Mouse (Mus musculus): ENCODE results near the gene Ghrhr. TPM values are rescaled to one million over a fixed set of nuclear protein-coding genes. Genes with fewer than 3 reads are reported as not detected.

The Ghrhr gene
- total RNA-seq, 2 experiments from 2014 or later: not detected

DNA sequence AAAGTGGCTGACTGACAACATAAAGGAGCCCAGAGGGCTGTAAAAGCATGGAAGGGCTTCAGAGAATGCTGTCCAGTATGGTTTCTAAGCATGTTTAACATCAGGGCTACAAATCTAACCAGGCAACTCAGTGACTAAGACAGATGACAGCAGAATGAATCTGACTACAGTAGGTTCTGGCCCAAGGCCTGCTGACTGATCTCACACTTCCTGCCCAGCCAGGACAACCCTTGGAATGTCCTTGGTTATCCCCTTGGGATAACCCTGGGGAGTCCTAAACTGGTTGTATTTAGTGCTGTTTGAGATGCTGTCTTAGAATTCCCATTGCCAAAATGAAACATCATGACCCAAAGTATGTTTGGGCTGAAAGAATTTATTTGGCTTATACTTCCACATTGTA is 56.0 kb downstream of the Ghrhr start:
- no peak for DNase-seq
- intact Hi-C loops (cut with DNase I): no loop called here

DNA sequence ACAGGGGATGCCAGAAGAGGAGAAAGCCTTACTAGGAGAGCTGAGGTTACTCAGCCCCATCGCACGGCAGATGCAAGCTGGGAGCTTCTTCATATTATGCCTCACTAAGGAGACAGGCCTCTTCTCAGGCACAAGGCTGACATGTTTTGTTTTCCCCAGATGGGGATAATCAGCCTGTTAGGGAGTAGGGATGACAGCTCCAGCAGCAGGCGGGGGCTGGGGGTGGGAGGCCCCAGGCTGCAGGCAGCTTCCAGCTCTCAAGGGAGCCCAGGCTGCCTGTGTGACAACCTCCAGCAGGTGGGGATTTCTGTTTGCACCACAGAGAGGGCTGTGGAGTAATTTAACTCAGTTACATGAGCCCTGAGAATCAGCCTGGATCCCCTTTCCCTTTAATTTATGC is 58.3 kb downstream of the Ghrhr start:
- DNase-seq: peak; percentile 59 to 65
- intact Hi-C loops (cut with DNase I): no loop called here

DNA sequence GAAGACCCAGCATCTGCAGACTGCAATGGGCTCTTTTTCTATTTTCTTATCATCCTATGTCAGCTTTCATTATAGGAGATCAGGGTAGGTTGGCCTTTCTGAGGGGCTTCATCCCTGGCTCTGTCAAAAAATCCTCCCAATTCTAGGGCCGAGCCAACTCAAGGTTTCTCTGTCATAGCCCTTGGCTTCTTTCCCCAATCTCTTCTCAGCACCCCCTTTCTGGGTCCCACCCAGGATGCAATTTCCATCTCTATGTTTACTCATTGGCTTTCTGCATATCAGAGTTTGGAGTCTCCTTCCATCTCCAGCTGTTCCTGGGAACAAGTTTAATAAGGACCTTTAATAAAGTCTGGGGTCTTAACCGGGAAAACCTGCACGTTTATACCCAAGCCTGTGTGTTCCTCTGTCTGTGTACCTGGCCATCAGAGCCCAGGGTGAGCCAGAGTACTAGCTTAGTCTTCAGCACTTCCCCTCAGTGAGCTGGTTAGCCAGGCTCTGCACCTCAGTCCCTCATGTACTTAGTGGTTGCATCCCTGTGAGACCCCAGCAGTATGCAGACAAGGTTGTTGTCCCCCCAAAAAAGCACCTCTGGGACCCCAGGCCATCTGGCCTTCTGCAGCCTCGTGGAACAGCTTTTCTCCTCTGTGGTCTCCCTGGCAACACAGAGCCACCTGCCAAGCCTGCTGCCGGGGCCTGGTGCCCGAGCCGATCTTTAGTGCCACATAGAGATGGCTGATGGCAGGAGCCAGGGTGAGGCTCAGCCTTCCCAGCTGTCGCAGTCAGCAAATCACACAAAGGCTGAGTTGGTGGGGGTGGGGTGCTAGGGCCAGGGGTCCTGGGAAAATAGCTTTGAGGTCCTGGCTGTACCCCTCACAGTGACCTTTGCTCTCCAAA is 59.4 kb downstream of the Ghrhr start:
- intact Hi-C loops (cut with DNase I): loop anchor here (5.0 kb wide), 1 partner anchor 33 kb away; no protein-coding TSS in a partner anchor
- no peak for DNase-seq

DNA sequence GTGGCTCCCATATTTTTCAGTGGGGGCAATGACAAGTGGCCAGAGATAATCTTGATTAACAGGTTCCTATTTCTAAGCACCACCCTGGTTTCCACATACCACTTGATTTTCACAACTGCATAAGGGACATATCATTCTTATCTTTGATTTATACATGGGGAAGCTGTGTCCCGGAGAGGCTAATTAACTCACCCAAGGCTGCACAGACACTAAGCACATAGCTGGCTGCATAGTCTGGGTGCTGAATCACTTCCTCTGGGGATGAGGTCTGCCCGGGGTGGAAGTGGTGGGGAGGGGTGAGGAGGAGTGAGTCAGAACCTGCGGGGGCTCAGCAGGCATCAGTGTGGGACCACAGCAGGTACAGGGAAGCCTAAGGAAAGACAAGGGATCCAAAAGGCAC is 61.8 kb downstream of the Ghrhr start:
- DNase-seq: no peak
- intact Hi-C loops (cut with DNase I): loop anchor here (5.0 kb wide), 1 partner anchor 36 kb away; no protein-coding TSS in a partner anchor

Other genes with a start within 250 kb of the Ghrhr start
- 10 to 100 TPM; 12.9 to 16.9 TPM for gene Crhr2, start 243.3 kb upstream of the Ghrhr start, total RNA-seq (2021)
- 1 to 10 TPM in 1 of 2 experiments, under 1 TPM in 1; 0.68 to 4.2 TPM for gene Inmt, start 201.3 kb upstream of the Ghrhr start, total RNA-seq (2021)
- 1 to 10 TPM; 3.7 to 4.9 TPM for gene Mindy4, start 172.9 kb upstream of the Ghrhr start, total RNA-seq (2021)
- gene Aqp1, start 39.9 kb upstream of the Ghrhr start, total RNA-seq (2021): 100 to 1,000 TPM; 397 to 446 TPM
- gene Adcyap1r1, start 75.7 kb downstream of the Ghrhr start, total RNA-seq (2021): 1 to 10 TPM; 5.5 to 6.2 TPM

All from heart, postnatal 14 days (tissue).